Mouse (Mus musculus) gastrocnemius, adult 18-20 months (tissue): ENCODE measurements around the gene Fuca1. TPM values are rescaled to one million over a fixed set of nuclear protein-coding genes. Genes with fewer than 3 reads are reported as not detected.

Experiments
- DNase-seq: peaks from one replicate; pipeline ENCODE4 v3.0.0; 2021; ENCODE audit warnings: low spot score
- total RNA-seq, 2 experiments: library from RNA; stranded (reverse); gene quantifications; 2 replicates each; pipeline ENCODE4 v1.2.3; 2021

Gene Fuca1
- total RNA-seq, 2 experiments from 2014 or later = 22.5 to 23.3 TPM

- DNase-seq = no peak
These were observed 32.0 kb upstream of the Fuca1 start for GRCm38 (mm10) chr4:135888448-135889057.

GRCm38 (mm10) chr4:135889146-135889883 is 31.2 kb upstream of the Fuca1 start:
- no peak for DNase-seq

- peak; percentile 77 for DNase-seq
These were observed 30.7 kb upstream of the Fuca1 start for GRCm38 (mm10) chr4:135889884-135890283.

- DNase-seq = no peak
These were observed 29.0 kb upstream of the Fuca1 start for GRCm38 (mm10) chr4:135891539-135891938.

GRCm38 (mm10) chr4:135892884-135893283 is 27.7 kb upstream of the Fuca1 start:
- no peak for DNase-seq

- DNase-seq = no peak
These were observed 25.4 kb upstream of the Fuca1 start, which contains the start of gene Cnr2 for GRCm38 (mm10) chr4:135895071-135895571. TSS of gene Cnr2 (plus strand) at chr4:135895394.

- DNase-seq = no peak
These were observed 24.4 kb upstream of the Fuca1 start for GRCm38 (mm10) chr4:135896157-135896556.

GRCm38 (mm10) chr4:135898380-135899049 is 22.0 kb upstream of the Fuca1 start:
- DNase-seq = no peak

- DNase-seq = no peak
These were observed 21.5 kb upstream of the Fuca1 start for GRCm38 (mm10) chr4:135899050-135899448.

GRCm38 (mm10) chr4:135900008-135900407 is 20.5 kb upstream of the Fuca1 start:
- no peak for DNase-seq

GRCm38 (mm10) chr4:135902606-135903242 is 17.8 kb upstream of the Fuca1 start:
- DNase-seq = no peak

- no peak for DNase-seq
These were observed 15.7 kb upstream of the Fuca1 start for GRCm38 (mm10) chr4:135904810-135905209.

- DNase-seq = no peak
These were observed 13.9 kb upstream of the Fuca1 start for GRCm38 (mm10) chr4:135906633-135907032.

- no peak for DNase-seq
These were observed 11.0 kb upstream of the Fuca1 start for GRCm38 (mm10) chr4:135909326-135910066.

- no peak for DNase-seq
These were observed 9.0 kb upstream of the Fuca1 start for GRCm38 (mm10) chr4:135911531-135911930.

GRCm38 (mm10) chr4:135912164-135912563 is 8.4 kb upstream of the Fuca1 start:
- no peak for DNase-seq

- DNase-seq = no peak
These were observed 7.7 kb upstream of the Fuca1 start for GRCm38 (mm10) chr4:135912835-135913234.

- no peak for DNase-seq
These were observed 7.1 kb upstream of the Fuca1 start for GRCm38 (mm10) chr4:135913433-135913832.

- no peak for DNase-seq
These were observed 1.8 kb upstream of the Fuca1 start for GRCm38 (mm10) chr4:135918635-135919279.

GRCm38 (mm10) chr4:135919280-135919639 is 1.3 kb upstream of the Fuca1 start:
- no peak for DNase-seq
